Mouse (Mus musculus): ENCODE measurements around the gene Sigmar1.
A peak's percentile ranks its signal among the peaks of the same experiment; 100 is the strongest.
"Not testable (repeated sequence)": the region's sequence is repeated elsewhere in the genome, so short reads cannot be mapped to it uniquely, and the experiment has no call there.

Sigmar1 gene

GRCm38 (mm10) chr4:41710229-41710628, 45.7 kb downstream of the Sigmar1 start:
- DNase-seq (ENCODE audit: low read depth, low spot score), result no peak

GRCm38 (mm10) chr4:41708192-41708745, 47.7 kb downstream of the Sigmar1 start:
- DNase-seq (ENCODE audit: low read depth, low spot score), result no peak

DNA sequence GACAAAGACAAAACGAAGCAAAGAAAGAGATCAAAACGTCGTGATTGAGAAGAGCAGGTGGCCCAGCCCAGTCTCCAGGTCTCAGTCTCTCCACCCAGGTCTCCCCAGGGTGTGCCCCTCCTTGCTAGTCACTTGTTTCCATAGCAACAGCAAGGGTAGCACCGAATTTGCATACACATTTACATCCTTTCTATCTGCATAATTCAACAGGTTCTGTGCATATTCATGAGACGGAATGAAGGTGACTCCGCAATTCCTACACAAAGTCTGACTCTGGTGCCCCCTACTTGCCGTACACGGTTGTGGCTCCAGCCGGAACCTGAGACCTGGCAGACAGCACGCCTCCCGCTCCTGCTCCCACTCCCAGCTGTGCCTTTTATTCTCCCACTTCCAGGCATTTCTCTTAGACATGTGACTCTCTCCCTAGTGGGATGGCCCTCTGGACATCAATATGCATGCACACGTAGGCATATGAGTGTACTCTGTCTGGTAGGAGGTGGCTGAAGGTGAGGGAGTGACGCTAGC, 48.9 kb downstream of the Sigmar1 start:
- peak; percentile 57 for DNase-seq (ENCODE audit: low read depth, low spot score)

GRCm38 (mm10) chr4:41705922-41706754, 49.8 kb downstream of the Sigmar1 start:
- no peak for DNase-seq (ENCODE audit: low read depth, low spot score)

DNA sequence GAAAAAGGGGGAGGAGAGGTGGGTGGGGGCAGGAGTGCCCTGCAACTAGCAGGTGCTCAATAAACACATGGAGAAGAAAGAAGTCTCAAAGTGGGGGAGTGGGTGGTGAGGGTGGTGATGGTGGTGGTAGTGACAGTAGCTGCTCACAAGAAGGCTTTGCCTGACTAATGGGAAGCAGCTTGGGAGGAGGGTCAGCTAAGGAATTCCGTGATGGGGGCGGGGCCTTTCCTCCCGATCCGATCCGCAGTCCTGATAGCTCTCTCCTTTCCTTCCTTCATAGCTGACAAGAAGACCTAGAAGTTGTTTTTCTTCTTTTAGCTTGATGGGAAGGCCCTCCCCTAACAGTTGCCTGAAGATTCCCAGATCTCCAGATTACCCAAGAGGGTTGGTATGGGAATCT, 51.3 kb downstream of the Sigmar1 start:
- no peak for DNase-seq (ENCODE audit: low read depth, low spot score)

DNA sequence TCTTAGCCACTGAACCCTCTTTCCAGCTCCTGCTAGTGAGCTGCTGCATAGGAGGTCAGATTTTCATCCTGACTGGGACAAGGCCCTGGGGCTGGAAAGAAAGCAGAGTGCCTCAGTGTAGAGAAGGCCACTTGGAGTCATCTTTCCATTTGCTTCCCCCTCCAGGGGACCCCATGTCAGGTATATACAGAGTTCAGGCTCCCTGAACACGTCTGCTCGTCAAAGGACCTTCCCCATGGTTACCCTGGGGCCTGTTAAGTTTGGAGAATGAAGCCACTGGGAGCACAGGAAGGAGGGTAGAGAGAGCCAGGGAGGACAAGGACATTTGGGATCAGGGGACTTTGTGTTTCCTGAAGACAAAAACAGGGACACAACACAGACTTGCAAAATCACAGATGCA, 53.7 kb downstream of the Sigmar1 start:
- DNase-seq (ENCODE audit: low read depth, low spot score), result not testable (repeated sequence)

DNA sequence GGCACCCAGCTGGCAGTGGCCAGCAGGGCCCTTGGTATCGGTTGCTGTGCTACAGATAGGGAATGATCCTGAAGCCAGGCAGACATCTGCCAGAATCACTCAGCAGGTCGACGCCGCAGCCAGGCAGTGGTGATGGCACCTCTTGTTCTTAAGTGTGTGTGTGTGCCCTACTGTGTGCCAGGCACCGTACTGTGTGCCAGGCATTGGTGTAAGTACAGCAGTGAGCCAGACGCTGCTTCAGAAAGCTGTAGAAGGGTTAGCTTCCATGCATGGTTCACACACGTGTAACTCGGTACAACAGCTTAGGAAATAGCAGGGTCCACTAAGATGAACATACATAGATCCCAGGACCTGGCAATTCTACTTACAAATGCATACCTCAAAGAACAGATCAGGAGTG, 55.7 kb downstream of the Sigmar1 start:
- not testable (repeated sequence) for DNase-seq (ENCODE audit: low read depth, low spot score)

GRCm38 (mm10) chr4:41699783-41700182, 56.2 kb downstream of the Sigmar1 start, which contains the start of gene Il11ra1:
Il11ra1 (plus strand) TSS chr4:41699989.
- not testable (repeated sequence) for DNase-seq (ENCODE audit: low read depth, low spot score)

- peak; percentile 71 for DNase-seq (ENCODE audit: low read depth, low spot score)
Observed at GRCm38 (mm10) chr4:41698421-41699016, 57.4 kb downstream of the Sigmar1 start.

DNA sequence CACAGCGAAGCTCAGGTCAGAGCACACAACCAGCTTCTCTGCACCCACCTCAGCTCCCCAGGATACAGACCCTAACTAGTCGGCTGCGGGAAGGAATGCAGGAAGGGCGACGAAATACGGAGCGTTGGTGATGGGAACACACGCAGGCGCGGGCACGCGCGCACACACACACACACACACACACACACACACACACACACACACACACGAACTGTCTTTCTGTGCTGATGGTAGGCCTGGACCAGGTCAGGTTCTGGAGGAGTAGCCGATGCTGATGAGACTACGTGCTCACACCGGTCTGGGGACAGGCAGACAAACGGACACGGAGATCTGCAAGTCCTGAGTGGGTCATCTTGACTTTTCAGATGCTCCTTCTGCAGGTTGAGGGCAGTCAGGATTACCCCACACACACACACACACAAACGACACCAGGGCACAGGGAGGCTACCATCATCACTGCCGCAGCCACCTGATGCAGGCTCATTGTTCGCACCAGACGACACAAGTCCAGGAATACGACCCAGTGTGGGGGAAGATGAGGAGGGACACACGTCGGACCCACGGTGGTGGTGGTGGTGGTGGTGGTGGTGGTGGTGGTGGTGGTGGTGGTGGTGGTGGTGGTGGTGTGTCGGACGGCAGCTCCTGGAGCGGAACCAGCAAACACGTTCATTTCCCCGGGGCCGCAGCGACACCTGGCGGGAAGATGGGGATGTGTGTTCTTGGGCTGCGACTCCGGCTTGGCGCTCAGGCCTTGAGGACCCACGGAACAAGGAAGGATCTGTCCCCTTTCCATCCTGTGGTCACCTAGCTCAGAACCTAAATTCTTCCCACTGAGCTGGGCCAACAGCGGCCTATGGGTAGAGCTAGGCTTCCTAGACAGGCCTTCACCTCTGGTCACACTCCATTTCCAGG, 58.8 kb downstream of the Sigmar1 start, which contains the start of gene Cntfr:
Gene Cntfr, minus strand, starts transcription at position 160 of the 912 bp plus-strand sequence.
- peak; percentile 72 for DNase-seq (ENCODE audit: low read depth, low spot score)

- not testable (repeated sequence) for DNase-seq (ENCODE audit: low read depth, low spot score)
Observed at GRCm38 (mm10) chr4:41696452-41696851, 59.5 kb downstream of the Sigmar1 start.

DNA sequence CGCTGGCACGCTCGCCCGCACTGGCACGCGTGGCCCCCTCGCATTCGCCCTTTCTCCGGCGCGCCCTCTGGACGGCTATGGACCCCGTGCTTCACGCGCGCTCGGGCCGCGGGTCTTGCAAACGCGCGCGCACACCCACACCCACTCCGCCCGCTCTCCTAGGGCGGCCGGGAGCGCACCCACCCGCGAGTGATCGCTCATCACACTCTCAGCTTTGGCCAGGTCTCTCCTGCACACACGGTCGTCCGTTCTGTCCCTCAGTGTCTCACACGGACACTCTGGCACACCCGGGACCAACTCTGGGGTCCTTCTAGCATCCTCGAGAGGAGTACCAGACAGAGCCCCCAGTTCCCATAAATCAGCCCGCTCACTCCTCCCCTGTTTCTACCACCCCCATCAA, 60.2 kb downstream of the Sigmar1 start:
- DNase-seq (ENCODE audit: low read depth, low spot score), result not testable (repeated sequence)

DNA sequence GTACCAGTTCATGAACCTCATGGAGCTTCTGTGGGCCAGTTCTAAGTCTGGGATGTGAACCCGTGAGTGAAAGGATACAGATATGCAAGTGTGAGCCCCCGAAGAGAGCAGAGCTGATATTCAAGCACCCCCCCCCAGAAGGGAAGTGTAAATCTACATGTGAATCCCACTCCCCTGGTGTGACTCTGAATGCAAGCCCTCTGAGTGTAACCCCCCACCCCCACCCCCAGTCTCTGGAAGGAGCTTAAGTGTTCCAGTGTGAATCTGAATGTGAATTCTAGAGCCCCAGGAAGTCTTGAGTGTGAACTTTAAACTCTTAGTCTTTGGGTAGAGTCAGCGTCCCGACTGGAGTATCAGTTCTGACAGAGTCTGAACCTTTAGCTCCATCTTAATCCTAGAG, 62.4 kb downstream of the Sigmar1 start:
- DNase-seq (ENCODE audit: low read depth, low spot score), result not testable (repeated sequence)

DNA sequence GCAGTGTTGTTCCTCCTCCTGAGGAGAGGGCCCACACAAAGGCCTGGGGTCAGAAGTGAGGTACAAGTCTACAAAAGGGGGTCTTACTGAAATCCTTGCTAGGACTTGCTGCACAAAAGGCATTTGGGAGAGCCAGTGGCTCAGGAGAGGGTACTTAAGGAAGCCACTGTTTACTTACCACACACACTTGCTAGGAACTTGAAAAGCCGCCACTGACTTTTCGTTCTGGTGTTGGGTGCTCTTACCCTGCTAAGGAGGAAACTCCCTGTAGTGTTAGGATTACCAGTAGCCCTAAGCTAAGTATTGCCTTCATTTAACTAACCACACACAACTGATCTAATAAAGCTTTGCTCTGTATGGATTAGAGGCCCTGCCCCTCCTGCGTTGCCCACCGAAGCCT, 65.9 kb downstream of the Sigmar1 start:
- not testable (repeated sequence) for DNase-seq (ENCODE audit: low read depth, low spot score)

- DNase-seq (ENCODE audit: low read depth, low spot score), result not testable (repeated sequence)
Observed at GRCm38 (mm10) chr4:41688562-41688961, 67.4 kb downstream of the Sigmar1 start.
